Mouse (Mus musculus): ENCODE measurements around the gene Suds3. TPM values are rescaled to one million over a fixed set of nuclear protein-coding genes. Genes with fewer than 3 reads are reported as not detected.
A peak's percentile ranks its signal among the peaks of the same experiment; 100 is the strongest.

Gene Suds3
- polyA plus RNA-seq, 1 experiment from 2014 or later: 49.5 TPM

- ATAC-seq: no peak
- WGBS: 93% methylated on average over 15 of the region's 15 CpGs
Measured at GRCm38 (mm10) chr5:117130726-117131125, 14.8 kb upstream of the Suds3 start.

GRCm38 (mm10) chr5:117127051-117127450 is 11.1 kb upstream of the Suds3 start:
- H3K4me1 ChIP-seq (ENCODE audit: control insufficient read depth, insufficient read depth, low read length): no peaks in the 10 kb centered on the region
- no peak overlapping the region for H3K9ac ChIP-seq (ENCODE audit: low read length)
- H3K27me3 ChIP-seq (replicated peaks; ENCODE audit: control insufficient read depth, insufficient read depth, low read length): no peaks in the 10 kb centered on the region
- H3K27ac ChIP-seq (ENCODE audit: low read depth, low read length): no peak overlapping the region
- ATAC-seq: no peak
- no peaks in the 10 kb centered on the region for H3K9me3 ChIP-seq (replicated peaks; ENCODE audit: control insufficient read depth, low read length)
- no peak for DNase-seq (ENCODE audit: low spot score)
- 81% methylated on average over 4 of the region's 4 CpGs for WGBS
- no peak overlapping the region for H3K4me2 ChIP-seq (ENCODE audit: low read length)
- no peaks in the 10 kb centered on the region for H3K36me3 ChIP-seq (ENCODE audit: control insufficient read depth, insufficient read depth, low read length)
- H3K4me3 ChIP-seq (ENCODE audit: low read depth, low read length): no peak overlapping the region

More at GRCm38 (mm10) chr5:117130726-117131125, 14.8 kb upstream of the Suds3 start:
- Histone ChIP-seq H3K27me3 (replicated peaks; ENCODE audit: control insufficient read depth, insufficient read depth, low read length) (no peaks in the 10 kb centered on the region), H3K4me2 (ENCODE audit: low read length) (no peak overlapping the region), H3K9ac (ENCODE audit: low read length) (no peak overlapping the region), H3K27ac (ENCODE audit: low read depth, low read length) (no peak overlapping the region), H3K4me1 (ENCODE audit: control insufficient read depth, insufficient read depth, low read length) (no peaks in the 10 kb centered on the region), H3K36me3 (ENCODE audit: control insufficient read depth, insufficient read depth, low read length) (no peaks in the 10 kb centered on the region), H3K9me3 (replicated peaks; ENCODE audit: control insufficient read depth, low read length) (no peaks in the 10 kb centered on the region), H3K4me3 (ENCODE audit: low read depth, low read length) (no peak overlapping the region)
- no peak for DNase-seq (ENCODE audit: low spot score)

GRCm38 (mm10) chr5:117125482-117126346 is 9.8 kb upstream of the Suds3 start:
- WGBS: 73% methylated on average over 16 of the region's 16 CpGs
- no peaks in the 10 kb centered on the region for H3K27me3 ChIP-seq (replicated peaks; ENCODE audit: control insufficient read depth, insufficient read depth, low read length)

GRCm38 (mm10) chr5:117123840-117124239 is 7.9 kb upstream of the Suds3 start:
- Histone ChIP-seq H3K9ac (ENCODE audit: low read length) (no peak overlapping the region), H3K27ac (ENCODE audit: low read depth, low read length) (no peak overlapping the region), H3K27me3 (replicated peaks; ENCODE audit: control insufficient read depth, insufficient read depth, low read length) (no peaks in the 10 kb centered on the region), H3K36me3 (ENCODE audit: control insufficient read depth, insufficient read depth, low read length) (no peaks in the 10 kb centered on the region), H3K4me2 (ENCODE audit: low read length) (no peak overlapping the region), H3K4me1 (ENCODE audit: control insufficient read depth, insufficient read depth, low read length) (peaks cover 11% of the 10 kb centered on the region), H3K4me3 (ENCODE audit: low read depth, low read length) (no peak overlapping the region), H3K9me3 (replicated peaks; ENCODE audit: control insufficient read depth, low read length) (no peaks in the 10 kb centered on the region)
- 93% methylated on average over 4 of the region's 4 CpGs for WGBS
- DNase-seq (ENCODE audit: low spot score) (no peak), ATAC-seq (no peak)

More at GRCm38 (mm10) chr5:117125482-117126346, 9.8 kb upstream of the Suds3 start:
- H3K9me3 ChIP-seq (replicated peaks; ENCODE audit: control insufficient read depth, low read length): no peaks in the 10 kb centered on the region
- H3K27ac ChIP-seq (ENCODE audit: low read depth, low read length): no peak overlapping the region
- H3K4me1 ChIP-seq (ENCODE audit: control insufficient read depth, insufficient read depth, low read length): peaks cover 9% of the 10 kb centered on the region
- ATAC-seq (no peak), DNase-seq (ENCODE audit: low spot score) (no peak)
- no peak overlapping the region for H3K9ac ChIP-seq (ENCODE audit: low read length)
- H3K4me3 ChIP-seq (ENCODE audit: low read depth, low read length): no peak overlapping the region
- no peak overlapping the region for H3K4me2 ChIP-seq (ENCODE audit: low read length)
- no peaks in the 10 kb centered on the region for H3K36me3 ChIP-seq (ENCODE audit: control insufficient read depth, insufficient read depth, low read length)

- Histone ChIP-seq H3K27me3 (replicated peaks; ENCODE audit: control insufficient read depth, insufficient read depth, low read length) (no peaks in the 10 kb centered on the region), H3K9ac (ENCODE audit: low read length) (no peak overlapping the region), H3K4me2 (ENCODE audit: low read length) (no peak overlapping the region), H3K36me3 (ENCODE audit: control insufficient read depth, insufficient read depth, low read length) (no peaks in the 10 kb centered on the region), H3K9me3 (replicated peaks; ENCODE audit: control insufficient read depth, low read length) (no peaks in the 10 kb centered on the region), H3K4me1 (ENCODE audit: control insufficient read depth, insufficient read depth, low read length) (peaks cover 11% of the 10 kb centered on the region), H3K27ac (ENCODE audit: low read depth, low read length) (no peak overlapping the region), H3K4me3 (ENCODE audit: low read depth, low read length) (no peak overlapping the region)
- DNase-seq (ENCODE audit: low spot score): no peak
- ATAC-seq: no peak
- WGBS: 93% methylated on average over 6 of the region's 6 CpGs
Measured at GRCm38 (mm10) chr5:117123102-117123501, 7.2 kb upstream of the Suds3 start.

- no peak overlapping the region for H3K4me3 ChIP-seq (ENCODE audit: low read depth, low read length)
- peak overlapping the region; percentile 90; the same call in 1 of the 2 replicates for H3K4me2 ChIP-seq (ENCODE audit: low read length)
Measured at GRCm38 (mm10) chr5:117121657-117122056, 5.7 kb upstream of the Suds3 start.

GRCm38 (mm10) chr5:117120489-117121466 is 4.9 kb upstream of the Suds3 start:
- Histone ChIP-seq H3K4me2 (ENCODE audit: low read length) (peak overlapping the region; percentile 90), H3K9ac (ENCODE audit: low read length) (peak overlapping the region; percentile 73), H3K9me3 (replicated peaks; ENCODE audit: control insufficient read depth, low read length) (no peaks in the 10 kb centered on the region), H3K27ac (ENCODE audit: low read depth, low read length) (no peak overlapping the region), H3K4me1 (ENCODE audit: control insufficient read depth, insufficient read depth, low read length) (peaks cover 11% of the 10 kb centered on the region), H3K4me3 (ENCODE audit: low read depth, low read length) (peak overlapping the region; percentile 70), H3K36me3 (ENCODE audit: control insufficient read depth, insufficient read depth, low read length) (no peaks in the 10 kb centered on the region), H3K27me3 (replicated peaks; ENCODE audit: control insufficient read depth, insufficient read depth, low read length) (no peaks in the 10 kb centered on the region)
- ATAC-seq (no peak), DNase-seq (ENCODE audit: low spot score) (no peak)
- WGBS: under 1% methylated on average over 40 of the region's 40 CpGs

More at GRCm38 (mm10) chr5:117121657-117122056, 5.7 kb upstream of the Suds3 start:
- Histone ChIP-seq H3K36me3 (ENCODE audit: control insufficient read depth, insufficient read depth, low read length) (no peaks in the 10 kb centered on the region), H3K9me3 (replicated peaks; ENCODE audit: control insufficient read depth, low read length) (no peaks in the 10 kb centered on the region), H3K9ac (ENCODE audit: low read length) (no peak overlapping the region), H3K4me1 (ENCODE audit: control insufficient read depth, insufficient read depth, low read length) (peaks cover 11% of the 10 kb centered on the region), H3K27me3 (replicated peaks; ENCODE audit: control insufficient read depth, insufficient read depth, low read length) (no peaks in the 10 kb centered on the region), H3K27ac (ENCODE audit: low read depth, low read length) (no peak overlapping the region)
- 3% methylated on average over 2 of the region's 2 CpGs for WGBS
- no peak for ATAC-seq
- no peak for DNase-seq (ENCODE audit: low spot score)

- no peak within 1 kb of the TSS for H3K27ac ChIP-seq (ENCODE audit: low read depth, low read length)
- no peaks in the 10 kb centered on the region for H3K36me3 ChIP-seq (ENCODE audit: control insufficient read depth, insufficient read depth, low read length)
- H3K9ac ChIP-seq (ENCODE audit: low read length): peak within 1 kb of the TSS; percentile 73
- peak within 1 kb of the TSS; percentile 90 for H3K4me2 ChIP-seq (ENCODE audit: low read length)
- peak; percentile 99 for DNase-seq (ENCODE audit: low spot score)
- H3K9me3 ChIP-seq (replicated peaks; ENCODE audit: control insufficient read depth, low read length): no peaks in the 10 kb centered on the region
- WGBS: under 1% methylated on average over 73 of the region's 74 CpGs
- ATAC-seq: peak; percentile 86
- H3K4me1 ChIP-seq (ENCODE audit: control insufficient read depth, insufficient read depth, low read length): peaks cover 11% of the 10 kb centered on the region
- H3K4me3 ChIP-seq (ENCODE audit: low read depth, low read length): peak within 1 kb of the TSS; percentile 70
- H3K27me3 ChIP-seq (replicated peaks; ENCODE audit: control insufficient read depth, insufficient read depth, low read length): no peaks in the 10 kb centered on the region
Measured at GRCm38 (mm10) chr5:117119777-117120488, 4.0 kb upstream of the Suds3 start, which contains the start of gene Taok3. TSS of gene Taok3 (plus strand) at chr5:117120129.

Data from forebrain, embryonic 14.5 days (tissue).